Mouse (Mus musculus) layer of hippocampus, postnatal 14 days (tissue): Measurements from ENCODE around the gene Ccdc175. TPM values are rescaled to one million over a fixed set of nuclear protein-coding genes. Genes with fewer than 3 reads are reported as not detected.
A peak's percentile ranks its signal among the peaks of the same experiment; 100 is the strongest.

Experiments
- DNase-seq, 2 experiments: peaks; one replicate each; pipeline ENCODE4 v3.0.0; 2021 to 2022; ENCODE audit warnings: low spot score in 2 of 2, mixed read lengths in 1 of 2
- total RNA-seq, 2 experiments: library from RNA; stranded (reverse); gene quantifications; 2 replicates each; pipeline ENCODE4 v1.2.3; 2021

The Ccdc175 gene
- total RNA-seq, 2 experiments from 2014 or later: not detected

DNA sequence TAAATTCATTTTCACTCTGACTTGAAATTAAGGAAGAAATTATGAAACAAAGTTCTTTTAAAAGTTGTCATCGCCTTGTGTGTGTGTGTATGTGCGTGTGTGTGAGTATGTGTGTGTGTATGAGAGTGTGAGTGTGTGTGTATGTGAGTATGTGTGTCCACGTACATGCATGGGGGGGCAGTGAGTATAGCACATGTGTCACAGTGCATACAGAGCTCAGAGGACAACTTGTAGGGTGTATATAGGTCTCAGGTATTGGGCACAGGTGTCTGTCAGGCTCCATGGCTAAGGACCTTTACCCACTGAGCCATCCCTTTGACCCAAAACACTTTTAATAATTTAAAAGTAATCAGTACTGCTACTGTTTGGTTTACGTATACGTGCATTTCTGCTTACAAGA is 80.8 kb downstream of the Ccdc175 start:
- DNase-seq: no peak

- DNase-seq: no peak
Measured at GRCm38 (mm10) chr12:72102776-72103175, 82.1 kb downstream of the Ccdc175 start.

- no peak for DNase-seq
Measured at GRCm38 (mm10) chr12:72096966-72097365, 87.9 kb downstream of the Ccdc175 start.

DNA sequence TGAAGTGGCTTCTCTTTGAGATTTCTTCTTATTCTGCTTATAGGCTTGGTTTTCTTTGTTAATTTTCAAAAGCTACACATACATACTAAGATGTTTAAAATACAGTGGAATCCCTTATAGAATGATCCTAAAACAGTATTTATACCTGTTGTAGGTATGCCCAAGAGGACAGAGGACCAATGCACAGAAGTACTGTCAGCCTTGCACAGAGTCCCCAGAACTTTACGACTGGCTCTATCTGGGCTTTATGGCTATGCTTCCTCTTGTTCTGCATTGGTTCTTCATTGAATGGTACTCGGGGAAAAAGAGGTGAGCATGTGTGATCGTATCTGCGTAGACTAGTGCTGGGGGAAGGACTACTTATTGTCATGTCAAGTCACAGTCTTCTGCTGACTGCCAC is 95.0 kb downstream of the Ccdc175 start:
- DNase-seq: no peak

DNA sequence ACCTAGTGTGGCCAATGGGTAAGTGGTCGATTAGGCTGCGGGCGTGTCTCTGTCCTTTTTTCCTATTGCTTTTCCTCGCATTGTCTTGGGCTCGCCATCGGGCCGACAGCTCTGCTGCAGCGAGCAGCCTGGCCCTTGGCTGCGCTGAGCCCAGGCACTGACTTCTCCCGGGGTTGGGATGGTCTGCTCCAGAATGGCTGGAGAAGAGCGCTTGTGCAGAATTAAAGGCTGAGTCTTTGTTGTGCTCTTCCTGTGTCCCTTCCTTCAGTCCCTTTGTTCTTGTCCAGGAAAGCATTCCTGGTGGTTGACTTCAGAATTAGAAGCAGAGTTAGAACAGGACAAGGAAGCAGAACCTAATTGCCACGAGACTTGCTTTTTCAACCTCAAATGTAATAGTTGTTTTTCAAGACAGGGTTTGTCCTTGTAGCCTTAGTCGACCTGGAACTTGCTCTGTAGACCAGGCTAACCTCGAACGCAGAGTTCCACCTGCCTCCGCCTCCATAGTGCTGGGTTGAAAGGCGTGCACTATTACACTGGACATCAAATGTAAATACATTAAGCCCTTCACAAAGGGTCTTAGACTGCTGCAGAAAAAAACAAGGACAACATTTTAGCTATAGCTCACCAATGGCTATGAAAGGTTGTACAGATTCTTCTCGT is 98.5 kb downstream of the Ccdc175 start:
- no peak for DNase-seq

GRCm38 (mm10) chr12:72085329-72086165 is 99.3 kb downstream of the Ccdc175 start, which contains the start of the genes L3hypdh and Jkamp:
Gene L3hypdh, minus strand, starts transcription at chr12:72085439.
Gene Jkamp, plus strand, starts transcription at chr12:72085589.
- peak; percentile 99 for DNase-seq

- no peak for DNase-seq
Measured at GRCm38 (mm10) chr12:72085024-72085328, 99.9 kb downstream of the Ccdc175 start.

GRCm38 (mm10) chr12:72084261-72085023 is 100.4 kb downstream of the Ccdc175 start:
- no peak for DNase-seq

GRCm38 (mm10) chr12:72083265-72083664 is 101.6 kb downstream of the Ccdc175 start:
- no peak for DNase-seq

- no peak for DNase-seq
Measured at GRCm38 (mm10) chr12:72082370-72082769, 102.5 kb downstream of the Ccdc175 start.

DNA sequence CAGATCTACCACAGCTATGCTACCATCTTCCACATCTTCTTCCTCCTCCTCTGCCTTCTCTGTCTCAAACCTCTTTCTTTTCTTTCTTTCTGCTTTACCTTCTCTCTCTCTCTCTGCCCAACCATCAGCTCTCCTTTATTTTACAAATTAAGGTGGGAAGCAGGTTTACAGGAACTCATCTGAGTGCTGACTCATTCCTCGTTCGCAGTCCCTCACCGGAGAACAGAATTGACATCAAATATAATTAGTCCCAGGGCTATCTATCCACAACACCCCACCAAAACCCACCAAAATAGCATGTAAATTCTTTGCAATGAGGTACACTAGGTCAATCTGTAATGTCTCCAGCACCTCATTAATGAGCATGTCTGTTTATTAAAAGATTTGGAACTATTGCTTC is 102.9 kb downstream of the Ccdc175 start:
- DNase-seq: no peak

GRCm38 (mm10) chr12:72078248-72078647 is 106.6 kb downstream of the Ccdc175 start:
- no peak for DNase-seq

DNA sequence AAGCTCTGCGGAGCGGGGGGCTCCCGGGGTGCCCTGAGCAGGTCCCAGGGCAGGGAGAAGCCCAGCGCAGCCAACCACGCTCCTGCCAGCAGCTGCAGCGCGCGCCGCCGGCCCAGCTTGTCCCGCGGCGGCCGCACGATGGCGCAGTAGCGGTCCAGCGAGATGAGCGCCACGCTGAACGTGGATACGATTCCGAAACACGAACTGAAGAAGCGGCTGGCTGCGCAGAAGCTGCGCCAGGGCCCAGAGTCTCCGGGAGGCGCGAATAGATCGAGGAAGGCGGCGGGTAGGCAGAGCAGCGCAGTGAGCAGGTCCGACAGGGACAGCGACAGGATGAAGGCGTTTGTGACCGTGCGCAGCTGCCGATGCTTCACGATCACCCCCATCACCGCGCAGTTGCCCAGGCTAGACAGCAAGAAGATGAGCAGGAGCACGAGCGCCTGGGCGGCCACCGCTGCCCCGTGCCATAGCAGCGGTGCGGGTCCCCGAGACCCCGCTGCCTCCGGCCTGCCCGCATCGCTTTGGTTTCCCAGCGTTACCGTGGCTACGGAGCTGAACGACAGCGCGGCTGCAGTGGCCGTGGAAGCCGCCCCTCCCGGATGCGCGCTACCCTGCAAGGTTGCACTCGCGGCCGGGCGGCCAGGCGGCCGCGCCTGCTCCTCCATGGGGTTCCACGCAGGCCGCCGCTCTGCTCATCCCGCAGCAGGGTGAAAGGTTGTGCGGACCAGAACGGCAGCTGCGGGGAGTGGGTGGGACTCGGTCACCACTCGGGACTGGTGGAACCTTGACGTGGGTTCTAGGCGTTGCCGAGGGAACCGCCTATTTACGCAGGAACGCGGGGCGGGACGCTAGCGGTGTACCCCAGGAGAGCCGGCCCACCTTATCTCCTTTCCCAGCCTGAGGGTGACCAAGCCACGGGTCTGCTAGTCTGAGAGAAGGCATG is 114.2 kb downstream of the Ccdc175 start, which contains the start of gene Gpr135:
TSS of gene Gpr135 (minus strand) at position 799 of the 943 bp plus-strand sequence.
- peak; percentile 87 to 89 for DNase-seq

- DNase-seq: peak in 1 of 2 experiments; percentile 9
Measured at GRCm38 (mm10) chr12:72069626-72070326, 115.1 kb downstream of the Ccdc175 start.

DNA sequence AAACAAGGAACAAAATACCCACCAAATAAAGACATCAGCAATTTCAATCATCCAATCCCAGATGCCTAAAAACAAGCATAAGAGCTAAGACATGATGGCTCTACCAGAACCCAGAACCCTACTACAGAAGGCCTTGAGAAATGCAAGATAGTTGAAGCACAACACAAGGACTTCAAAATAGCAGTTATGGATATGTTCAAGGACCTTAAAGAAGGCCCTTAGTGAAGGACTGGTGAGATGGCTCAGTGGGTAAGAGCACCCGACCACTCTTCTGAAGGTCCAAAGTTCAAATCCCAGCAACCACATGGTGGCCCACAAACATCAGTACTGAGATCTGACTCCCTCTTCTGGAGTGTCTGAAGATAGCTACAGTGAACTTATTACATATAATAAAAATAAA is 127.0 kb downstream of the Ccdc175 start:
- no peak for DNase-seq

- no peak for DNase-seq
Measured at GRCm38 (mm10) chr12:72053851-72054250, 131.0 kb downstream of the Ccdc175 start.

DNA sequence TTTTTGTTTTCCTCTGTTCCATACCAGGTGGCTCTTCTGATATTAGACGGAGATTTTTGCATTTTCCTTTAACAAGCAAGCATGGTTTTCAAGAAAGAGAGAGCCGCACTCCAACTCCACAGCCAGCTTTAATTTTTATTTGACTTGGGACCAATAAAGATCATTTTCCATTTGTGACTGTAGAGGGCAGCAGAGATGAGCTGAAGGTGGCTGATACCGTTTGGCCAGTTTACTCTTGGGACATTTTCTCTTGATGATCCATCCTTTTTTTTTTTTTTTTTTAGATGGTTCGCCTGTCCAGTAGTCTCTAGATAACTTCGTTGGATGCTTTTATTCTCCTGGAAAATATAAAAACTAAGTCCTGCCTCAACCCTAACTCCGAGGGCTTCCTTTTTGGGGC is 131.5 kb downstream of the Ccdc175 start:
- DNase-seq: peak in 1 of 2 experiments; percentile 31

DNA sequence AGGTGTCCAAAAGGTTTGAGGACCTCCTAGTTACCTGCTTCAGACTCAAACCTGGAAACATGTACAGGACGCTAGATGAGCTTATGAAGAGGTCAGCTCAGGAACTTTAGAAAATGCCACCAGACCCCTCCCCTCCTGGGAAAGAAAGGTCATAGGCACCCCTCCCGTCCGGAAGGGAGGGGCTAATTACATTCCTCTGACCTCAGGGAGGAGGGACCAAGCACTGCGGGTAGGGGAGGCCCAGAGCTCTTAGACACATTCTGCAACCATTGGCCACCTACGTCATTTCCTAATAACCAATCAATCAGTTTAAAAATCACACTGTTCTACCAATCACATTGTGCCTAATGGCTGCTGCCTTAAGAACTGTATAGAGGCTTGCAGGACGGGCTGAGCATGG is 132.3 kb downstream of the Ccdc175 start:
- no peak for DNase-seq
